Mouse (Mus musculus): ENCODE results near the gene Elf2.

- TF ChIP-seq POLR2A (IDR thresholded peaks at IDR 0.05; ENCODE audit: insufficient read length, low read depth): no peak
- TF ChIP-seq POLR2AphosphoS2 (IDR thresholded peaks at IDR 0.05; ENCODE audit: insufficient read length, low read depth): no peak
- no peak for TF ChIP-seq TCF12 (IDR thresholded peaks at IDR 0.05; ENCODE audit: insufficient read depth, poor library complexity, severe bottlenecking)
- TF ChIP-seq CEBPB (IDR thresholded peaks at IDR 0.05; ENCODE audit: insufficient read depth, poor library complexity, severe bottlenecking): no peak
- TF ChIP-seq USF1 (IDR thresholded peaks at IDR 0.05; ENCODE audit: low read depth): no peak
- TF ChIP-seq MAX (IDR thresholded peaks at IDR 0.05; ENCODE audit: low read depth): no peak
- no peak for TF ChIP-seq E2F4 (IDR thresholded peaks at IDR 0.05; ENCODE audit: insufficient read depth)
- no peak for TF ChIP-seq TCF3 (IDR thresholded peaks at IDR 0.05; ENCODE audit: insufficient read length, low read depth)
- no peak for TF ChIP-seq SRF (IDR thresholded peaks at IDR 0.05; ENCODE audit: control insufficient read depth, insufficient read length, low read depth)
- no peak for TF ChIP-seq MYOG (IDR thresholded peaks at IDR 0.05; ENCODE audit: control insufficient read depth in 1 of 3, insufficient read depth in 1 of 3, insufficient read length in 2 of 3, low read depth in 2 of 3)
- no peak for TF ChIP-seq REST (IDR thresholded peaks at IDR 0.05; ENCODE audit: insufficient read depth, insufficient read length)
These were observed 135.6 kb downstream of the Elf2 start for GRCm38 (mm10) chr3:51204897-51205296.
